Mouse (Mus musculus) right cerebral cortex, postnatal 25 days (tissue): ENCODE data around the gene Gbp2.
"Not testable (repeated sequence)": the region's sequence is repeated elsewhere in the genome, so short reads cannot be mapped to it uniquely, and the experiment has no call there.

ENCODE experiments used
- DNase-seq: peaks from one replicate; pipeline ENCODE4 v3.0.0; 2022

The Gbp2 gene

GRCm38 (mm10) chr3:142620111-142620955, at the start of gene Gbp2:
TSS of gene Gbp2 (plus strand) at chr3:142620602.
- no peak for DNase-seq

GRCm38 (mm10) chr3:142570738-142571137, 49.7 kb upstream of the Gbp2 start:
- DNase-seq: no peak

- no peak for DNase-seq
Observed at GRCm38 (mm10) chr3:142577108-142577507, 43.3 kb upstream of the Gbp2 start.

GRCm38 (mm10) chr3:142578342-142578741, 42.1 kb upstream of the Gbp2 start:
- no peak for DNase-seq

GRCm38 (mm10) chr3:142583067-142583466, 37.3 kb upstream of the Gbp2 start:
- DNase-seq: no peak

- no peak for DNase-seq
Observed at GRCm38 (mm10) chr3:142587386-142587785, 33.0 kb upstream of the Gbp2 start.

GRCm38 (mm10) chr3:142588888-142589287, 31.5 kb upstream of the Gbp2 start:
- no peak for DNase-seq

GRCm38 (mm10) chr3:142590431-142591067, 29.9 kb upstream of the Gbp2 start:
- no peak for DNase-seq

GRCm38 (mm10) chr3:142594547-142594946, 25.9 kb upstream of the Gbp2 start, which contains the start of gene Gbp2b:
TSS of gene Gbp2b (plus strand) at chr3:142594847.
- no peak for DNase-seq

- no peak for DNase-seq
Observed at GRCm38 (mm10) chr3:142597923-142598322, 22.5 kb upstream of the Gbp2 start.

- DNase-seq: no peak
Observed at GRCm38 (mm10) chr3:142601675-142602074, 18.7 kb upstream of the Gbp2 start.

GRCm38 (mm10) chr3:142618658-142619057, 1.7 kb upstream of the Gbp2 start:
- DNase-seq: no peak

GRCm38 (mm10) chr3:142619606-142620005, 796 bp upstream of the Gbp2 start:
- DNase-seq: no peak

GRCm38 (mm10) chr3:142620956-142621562, 657 bp downstream of the Gbp2 start:
- no peak for DNase-seq

- no peak for DNase-seq
Observed at GRCm38 (mm10) chr3:142630385-142630784, 10.0 kb downstream of the Gbp2 start.

GRCm38 (mm10) chr3:142640201-142640600, 19.8 kb downstream of the Gbp2 start:
- no peak for DNase-seq

GRCm38 (mm10) chr3:142645949-142646348, 25.5 kb downstream of the Gbp2 start:
- DNase-seq: peak; percentile 48

- DNase-seq: not testable (repeated sequence)
Observed at GRCm38 (mm10) chr3:142647836-142648235, 27.4 kb downstream of the Gbp2 start.

GRCm38 (mm10) chr3:142650205-142650604, 29.8 kb downstream of the Gbp2 start:
- no peak for DNase-seq

GRCm38 (mm10) chr3:142664723-142665122, 44.3 kb downstream of the Gbp2 start:
- no peak for DNase-seq

- no peak for DNase-seq
Observed at GRCm38 (mm10) chr3:142674607-142675006, 54.2 kb downstream of the Gbp2 start.
